Mouse (Mus musculus) olfactory bulb, adult 2 months (tissue): ENCODE data around the gene Lama5. TPM values are rescaled to one million over a fixed set of nuclear protein-coding genes. Genes with fewer than 3 reads are reported as not detected.

Experiments
- H3K27ac ChIP-seq: fragments of 200-500 bp; 2 replicates; pipeline ENCODE4 v1.5.1; 2012; ENCODE audit warnings: low read depth, low read length; ENCODE audit not compliant: insufficient read depth
- H3K4me1 ChIP-seq: fragments of 200-500 bp; 2 replicates; pipeline ENCODE4 v1.6.1; 2012; ENCODE audit warnings: low read length; ENCODE audit not compliant: control insufficient read depth, insufficient read depth
- H3K4me3 ChIP-seq: fragments of 200-500 bp; 2 replicates; pipeline ENCODE4 v1.5.1; 2012; ENCODE audit warnings: mild to moderate bottlenecking, low read depth, low read length, moderate library complexity; ENCODE audit not compliant: insufficient read depth
- CTCF ChIP-seq: fragments of 200-500 bp; IDR thresholded peaks from 2 replicates; pipeline ENCODE4 v1.5.1; 2012; ENCODE audit warnings: low read depth, mild to moderate bottlenecking, low read length, moderate library complexity; ENCODE audit not compliant: insufficient read depth
- POLR2A ChIP-seq: fragments of 200-500 bp; IDR thresholded peaks from 2 replicates; pipeline ENCODE4 v1.6.1; 2012; ENCODE audit warnings: mild to moderate bottlenecking, low read depth, low read length, moderate library complexity; ENCODE audit not compliant: insufficient read depth
- WGBS: fragments of 180-500 bp; shearing (Covaris S2); methylation state at CpG from one replicate; pipeline ENCODE4 v1.1.7; 2018; 5-methylcytosine and 5-hydroxymethylcytosine counted together
- polyA plus RNA-seq: library from polyadenylated mRNA; stranded (reverse); fragments of >200 nt; gene quantifications from 2 replicates; pipeline ENCODE4 v1.2.4, GENCODE M21; 2012; ENCODE audit warnings: low replicate concordance; ENCODE audit not compliant: missing spikeins, insufficient read depth, insufficient read length

Lama5 gene
- polyA plus RNA-seq, 1 experiment = not detected

DNA sequence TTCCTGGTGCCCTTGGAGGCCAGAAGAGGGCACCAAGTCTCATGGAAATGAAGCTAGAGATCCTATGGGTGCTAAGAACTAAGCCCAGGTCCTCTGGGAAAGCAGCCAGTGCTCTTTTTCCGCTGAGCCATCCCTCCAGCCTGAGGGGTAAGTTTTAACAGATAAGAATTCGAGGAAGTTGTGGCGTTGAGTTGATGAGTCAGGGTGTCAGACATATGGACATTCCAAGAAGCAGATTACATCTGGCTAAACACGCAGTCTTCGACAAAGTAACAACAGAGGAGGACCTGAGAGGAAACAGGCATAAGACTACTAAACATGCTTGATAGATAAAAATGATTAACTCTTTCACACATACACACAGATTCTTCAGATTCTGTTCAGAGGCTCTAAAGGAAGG is 12.9 kb upstream of the Lama5 start:
- TF ChIP-seq CTCF (no peak), POLR2A (no peak)
- no peak overlapping the region for H3K4me3 ChIP-seq
- WGBS = 88% methylated on average over 5 of the region's 5 CpGs
- no peaks in the 10 kb centered on the region for H3K4me1 ChIP-seq
- H3K27ac ChIP-seq = no peak overlapping the region

- 93% methylated on average over 7 of the region's 7 CpGs for WGBS
- Histone ChIP-seq H3K27ac (no peak overlapping the region), H3K4me1 (no peaks in the 10 kb centered on the region), H3K4me3 (no peak overlapping the region)
- TF ChIP-seq POLR2A = no peak
- no peak for TF ChIP-seq CTCF
Measured at GRCm38 (mm10) chr2:180237601-180238345, 12.1 kb upstream of the Lama5 start.

- 93% methylated on average over 3 of the region's 3 CpGs for WGBS
- no peak overlapping the region for H3K4me3 ChIP-seq
- no peaks in the 10 kb centered on the region for H3K4me1 ChIP-seq
- no peak overlapping the region for H3K27ac ChIP-seq
- TF ChIP-seq CTCF (no peak), POLR2A (no peak)
Measured at GRCm38 (mm10) chr2:180236930-180237329, 11.3 kb upstream of the Lama5 start.

DNA sequence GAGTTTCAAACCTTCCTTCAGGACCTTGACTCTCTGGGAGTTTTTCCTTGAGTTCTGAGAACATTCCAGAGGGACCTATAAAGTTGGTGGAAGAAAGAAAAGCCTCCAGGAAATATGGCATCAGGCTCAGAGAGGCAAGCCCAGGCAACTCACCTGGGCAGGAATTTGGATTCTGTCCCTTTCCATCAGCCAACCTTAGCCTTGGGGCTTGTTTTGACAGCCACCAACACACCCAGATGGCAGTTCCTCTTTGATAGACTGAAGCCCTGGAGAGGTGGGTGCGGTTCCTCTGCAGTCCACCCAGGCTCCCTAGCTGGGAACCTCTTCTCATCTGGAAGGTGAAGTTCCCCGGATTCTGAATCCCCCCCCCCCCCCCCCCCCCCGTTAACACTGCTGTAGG is 10.8 kb upstream of the Lama5 start:
- no peak overlapping the region for H3K27ac ChIP-seq
- TF ChIP-seq CTCF (no peak), POLR2A (no peak)
- no peak overlapping the region for H3K4me3 ChIP-seq
- WGBS = 42% methylated on average over 3 of the region's 3 CpGs
- no peaks in the 10 kb centered on the region for H3K4me1 ChIP-seq

- 95% methylated on average over 4 of the region's 4 CpGs for WGBS
- Histone ChIP-seq H3K4me3 (no peak overlapping the region), H3K4me1 (no peaks in the 10 kb centered on the region), H3K27ac (no peak overlapping the region)
- TF ChIP-seq CTCF (no peak), POLR2A (no peak)
Measured at GRCm38 (mm10) chr2:180235788-180236187, 10.1 kb upstream of the Lama5 start.

- H3K27ac ChIP-seq = no peak overlapping the region
- 64% methylated on average over 6 of the region's 6 CpGs for WGBS
- TF ChIP-seq CTCF (no peak), POLR2A (no peak)
Measured at GRCm38 (mm10) chr2:180234980-180235379, 9.3 kb upstream of the Lama5 start.

GRCm38 (mm10) chr2:180234353-180234752 is 8.7 kb upstream of the Lama5 start:
- Histone ChIP-seq H3K4me1 (no peaks in the 10 kb centered on the region), H3K4me3 (no peak overlapping the region), H3K27ac (no peak overlapping the region)
- 93% methylated on average over 8 of the region's 8 CpGs for WGBS
- TF ChIP-seq POLR2A = no peak
- TF ChIP-seq CTCF = no peak

More at GRCm38 (mm10) chr2:180234980-180235379, 9.3 kb upstream of the Lama5 start:
- no peaks in the 10 kb centered on the region for H3K4me1 ChIP-seq
- H3K4me3 ChIP-seq = no peak overlapping the region

- no peak overlapping the region for H3K27ac ChIP-seq
- H3K4me3 ChIP-seq = no peak overlapping the region
- no peaks in the 10 kb centered on the region for H3K4me1 ChIP-seq
- no peak for TF ChIP-seq POLR2A
- TF ChIP-seq CTCF = no peak
- 86% methylated on average over 7 of the region's 7 CpGs for WGBS
Measured at GRCm38 (mm10) chr2:180233101-180233904, 7.6 kb upstream of the Lama5 start.

DNA sequence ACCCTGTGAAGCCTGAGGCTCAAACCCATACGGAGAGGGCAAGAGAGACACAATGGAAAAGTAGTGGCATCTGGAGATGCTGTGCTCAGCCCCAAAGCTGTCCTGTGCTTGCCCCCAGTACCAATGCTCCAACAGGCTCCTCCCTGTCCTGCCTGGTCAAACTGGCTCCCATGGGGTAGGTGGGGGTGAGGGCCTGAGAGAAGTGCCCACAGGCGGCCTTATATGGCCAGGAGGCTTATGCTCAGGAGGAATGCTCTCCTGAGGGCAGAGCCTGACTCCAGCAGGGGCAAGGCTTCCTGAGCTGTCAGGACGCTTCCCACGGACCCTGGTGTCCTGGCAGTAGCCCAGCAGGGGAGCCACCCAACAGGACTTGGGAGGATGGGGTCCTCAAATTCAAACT is 4.8 kb upstream of the Lama5 start:
- Histone ChIP-seq H3K4me3 (no peak overlapping the region), H3K4me1 (peaks cover 16% of the 10 kb centered on the region), H3K27ac (no peak overlapping the region)
- TF ChIP-seq CTCF = no peak
- whole genome bisulfite sequencing = 76% methylated on average over 4 of the region's 4 CpGs
